Mouse (Mus musculus) myocyte (in vitro differentiated cells): ENCODE measurements at regions not wholly inside any gene's neighbourhood (a gene's known extent, or its start where the extent isn't known, plus 50 kb on each side); places are given as distances from the start of the nearest gene placed in this dataset.

ENCODE experiments used
- CEBPB ChIP-seq: IDR thresholded peaks from 2 replicates; pipeline ENCODE4 v1.6.1; 2011; ENCODE audit warnings: mild to moderate bottlenecking, moderate library complexity; ENCODE audit not compliant: poor library complexity, insufficient read depth, severe bottlenecking
- MAX ChIP-seq: IDR thresholded peaks from one replicate; pipeline ENCODE4 v1.6.1; 2011; ENCODE audit warnings: low read depth, mild to moderate bottlenecking, control low read depth
- MYOD1 ChIP-seq, 3 experiments: IDR thresholded peaks; one replicate each; pipeline ENCODE4 v1.6.1; 2011; ENCODE audit warnings: control low read depth in 2 of 3, low read depth in 2 of 3, mild to moderate bottlenecking in 2 of 3, moderate library complexity in 1 of 3; ENCODE audit not compliant: insufficient read length in 2 of 3, control insufficient read depth in 1 of 3
- POLR2A ChIP-seq: IDR thresholded peaks from one replicate; pipeline ENCODE4 v1.6.1; 2011; ENCODE audit warnings: low read depth, mild to moderate bottlenecking, control low read depth, moderate library complexity; ENCODE audit not compliant: insufficient read length
- SRF ChIP-seq: IDR thresholded peaks from one replicate; pipeline ENCODE4 v1.6.1; 2011; ENCODE audit warnings: low read depth; ENCODE audit not compliant: control insufficient read depth, insufficient read length
- TCF12 ChIP-seq: IDR thresholded peaks from one replicate; pipeline ENCODE4 v1.6.1; 2011; ENCODE audit warnings: mild to moderate bottlenecking, control low read depth; ENCODE audit not compliant: poor library complexity, insufficient read depth, severe bottlenecking
- USF1 ChIP-seq: IDR thresholded peaks from one replicate; pipeline ENCODE4 v1.6.1; 2011; ENCODE audit warnings: low read depth, mild to moderate bottlenecking, control low read depth, moderate library complexity

DNA sequence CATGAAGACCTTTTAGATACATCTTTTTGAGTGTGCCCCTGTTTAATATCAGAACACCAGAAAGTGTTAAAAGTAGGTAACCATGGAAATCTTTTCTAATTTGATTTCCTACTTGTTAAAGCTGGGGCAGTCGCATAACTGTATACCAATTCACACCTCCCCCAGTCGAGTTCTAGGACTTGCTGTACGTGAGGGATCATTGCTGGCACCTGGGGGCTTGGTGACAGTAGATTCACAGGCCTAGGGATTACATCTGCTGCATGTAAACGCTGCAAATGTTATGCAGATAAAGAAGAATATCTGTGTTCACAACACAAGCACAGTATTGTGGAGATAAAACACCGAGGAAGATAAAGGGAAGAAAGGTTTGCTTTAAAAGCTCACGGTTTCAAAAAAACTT is 256.7 kb downstream of the Ice1 start:
- no peak for TF ChIP-seq USF1
- TF ChIP-seq POLR2A: no peak
- TF ChIP-seq SRF: no peak
- TF ChIP-seq MYOD1 (IDR thresholded peaks at IDR 0.05; ENCODE audit: control insufficient read depth in 1 of 3, insufficient read length in 2 of 3, low read depth in 2 of 3): no peak
- no peak for TF ChIP-seq MAX
- no peak for TF ChIP-seq TCF12
- TF ChIP-seq CEBPB: no peak
